Mouse (Mus musculus) embryo, embryonic 11.5 days (tissue): Measurements from ENCODE around the gene Dnmt3a.

Experiments used
- DNase-seq: peaks from one replicate; pipeline ENCODE4 v3.0.0-alpha.2; 2012; ENCODE audit warnings: low read depth, low spot score

The Dnmt3a gene

GRCm38 (mm10) chr12:3805852-3806251 is at the start of gene Dnmt3a:
Gene Dnmt3a (plus strand): TSS chr12:3806007.
- no peak for DNase-seq

DNA sequence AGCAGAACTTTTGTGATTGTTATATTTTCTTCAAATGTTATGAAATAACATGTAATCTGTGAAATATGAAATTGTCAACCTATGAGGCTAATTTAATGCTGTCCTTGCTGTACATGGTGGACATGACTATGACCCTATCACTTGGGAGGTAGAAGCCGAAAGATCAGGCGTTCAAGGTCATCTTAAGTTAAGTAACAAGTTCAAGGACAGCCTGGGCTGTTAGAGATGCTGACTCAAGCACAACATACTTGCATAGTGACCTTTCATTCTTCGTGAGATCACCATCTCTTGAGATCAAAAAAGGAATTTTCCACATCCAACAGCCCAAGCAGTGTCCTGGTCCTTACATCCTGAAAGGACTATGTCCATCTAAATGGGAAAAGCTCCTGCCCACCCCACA is 49.6 kb upstream of the Dnmt3a start:
- DNase-seq = no peak

DNA sequence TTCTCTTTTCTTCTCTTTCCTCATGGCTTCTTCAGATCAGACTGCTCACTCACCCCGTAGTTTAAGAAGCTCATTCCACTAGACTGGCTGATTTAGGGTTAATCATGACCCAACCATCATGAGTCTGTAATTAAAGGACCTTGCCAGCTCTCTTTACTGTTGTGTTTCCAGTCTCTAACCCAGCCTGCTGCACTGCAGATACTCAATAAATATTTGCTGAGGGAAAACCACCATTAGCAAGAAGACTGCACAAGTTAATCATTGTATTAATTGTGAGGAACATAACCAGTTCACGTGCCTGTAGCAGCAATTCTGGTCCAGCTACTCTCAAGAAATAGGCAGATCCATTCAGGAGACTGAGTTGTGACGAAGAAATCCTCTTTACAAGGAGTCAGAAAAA is 47.7 kb upstream of the Dnmt3a start:
- no peak for DNase-seq

DNA sequence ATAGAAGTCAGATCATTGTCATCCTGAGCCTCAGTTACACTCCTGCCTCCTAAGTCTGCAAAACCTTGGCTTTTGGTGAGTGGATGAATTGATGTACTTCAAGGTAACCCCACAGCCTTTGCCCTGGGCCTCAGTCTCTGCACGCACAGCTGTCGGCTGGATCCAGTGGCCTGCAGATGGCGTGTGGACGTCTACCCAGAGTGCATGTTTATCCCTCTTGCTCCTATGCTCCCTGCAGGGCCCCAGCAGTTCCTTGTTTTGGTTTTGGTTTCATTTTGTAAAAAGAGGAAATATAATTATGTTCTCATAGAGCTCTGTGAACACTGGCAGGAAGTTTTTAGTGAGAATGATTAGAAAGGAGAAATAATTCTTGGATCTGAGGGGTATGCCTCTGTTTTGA is 46.4 kb upstream of the Dnmt3a start:
- no peak for DNase-seq

GRCm38 (mm10) chr12:3760876-3761590 is 44.8 kb upstream of the Dnmt3a start:
- no peak for DNase-seq

DNA sequence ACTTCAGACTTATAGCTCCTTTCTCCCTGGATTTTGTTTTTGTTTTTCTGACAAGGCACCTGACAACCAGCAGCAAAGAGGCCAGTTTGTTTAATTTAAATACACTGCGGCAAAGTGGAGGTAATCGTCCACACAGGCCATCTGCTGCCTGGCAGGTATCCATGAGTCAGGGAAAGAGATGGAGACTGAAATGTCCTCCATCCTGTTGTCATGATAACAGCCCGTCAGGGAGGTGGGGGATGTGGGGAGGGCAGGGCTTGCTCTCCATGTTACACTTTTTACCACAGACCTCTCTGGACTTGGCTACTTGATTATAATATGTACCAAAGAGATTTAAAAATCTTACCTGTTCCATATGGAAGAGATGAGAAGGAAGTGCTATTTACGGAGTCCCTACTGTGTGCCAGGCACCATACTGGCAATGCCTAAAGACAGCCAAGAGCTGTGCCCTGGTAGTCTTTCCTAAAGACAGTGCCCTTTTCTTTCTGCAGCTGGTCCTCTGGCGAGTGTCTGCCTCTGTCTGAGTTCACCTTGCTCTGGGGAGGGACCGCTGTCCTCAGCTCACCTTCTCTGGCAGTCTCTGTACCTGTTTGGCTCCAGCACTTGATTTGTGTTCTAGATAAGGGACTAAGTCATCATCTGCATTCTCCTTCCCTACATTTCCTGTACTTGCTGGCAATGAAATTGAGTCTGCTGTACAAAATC is 44.1 kb upstream of the Dnmt3a start:
- DNase-seq = no peak

- no peak for DNase-seq
Measured at GRCm38 (mm10) chr12:3764191-3764804, 41.5 kb upstream of the Dnmt3a start.

GRCm38 (mm10) chr12:3767360-3767759 is 38.4 kb upstream of the Dnmt3a start:
- no peak for DNase-seq

- no peak for DNase-seq
Measured at GRCm38 (mm10) chr12:3768391-3768790, 37.4 kb upstream of the Dnmt3a start.

DNA sequence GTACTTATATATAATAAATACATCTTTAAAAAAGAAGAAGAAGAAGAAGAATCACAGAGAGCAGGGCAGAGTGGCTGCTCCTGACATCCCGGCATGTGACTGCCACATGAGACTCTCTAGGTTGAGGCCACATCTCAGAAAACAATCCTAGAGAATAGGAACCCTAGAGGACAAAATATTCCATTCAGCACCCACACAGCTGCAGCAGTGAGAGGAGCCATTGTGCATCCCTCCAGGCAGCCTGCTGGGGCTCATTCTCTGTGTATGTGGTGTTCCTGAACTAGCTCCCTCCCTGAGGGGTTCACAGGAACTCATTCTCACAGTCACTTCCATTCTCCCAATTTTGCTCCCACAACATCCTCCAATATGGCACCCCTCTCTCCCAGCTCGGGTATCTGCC is 35.3 kb upstream of the Dnmt3a start:
- DNase-seq = no peak

- DNase-seq = no peak
Measured at GRCm38 (mm10) chr12:3771080-3771479, 34.7 kb upstream of the Dnmt3a start.

- DNase-seq = no peak
Measured at GRCm38 (mm10) chr12:3773643-3774042, 32.2 kb upstream of the Dnmt3a start.

- no peak for DNase-seq
Measured at GRCm38 (mm10) chr12:3776015-3776414, 29.8 kb upstream of the Dnmt3a start.

DNA sequence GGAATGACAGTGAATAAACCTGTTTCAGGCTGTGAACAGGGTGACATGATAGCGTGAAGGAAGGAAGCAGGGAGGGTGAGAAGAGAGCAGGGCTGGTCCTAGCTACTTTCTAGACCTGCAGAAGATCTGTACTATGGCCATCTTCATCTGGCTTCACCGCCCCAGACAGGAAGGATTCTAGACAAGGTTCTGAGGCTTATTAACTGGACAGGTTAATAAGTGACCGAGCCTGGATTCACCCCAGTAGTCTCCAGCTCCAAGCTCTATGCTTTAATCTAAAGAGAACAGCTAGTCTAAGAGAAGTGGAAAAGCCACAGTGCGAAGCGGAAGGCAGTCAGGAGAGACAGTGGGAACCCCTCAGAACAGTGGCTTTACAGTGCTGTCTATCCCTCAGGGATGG is 28.1 kb upstream of the Dnmt3a start:
- no peak for DNase-seq

GRCm38 (mm10) chr12:3778286-3778685 is 27.5 kb upstream of the Dnmt3a start:
- no peak for DNase-seq

GRCm38 (mm10) chr12:3779639-3780038 is 26.2 kb upstream of the Dnmt3a start:
- no peak for DNase-seq

- no peak for DNase-seq
Measured at GRCm38 (mm10) chr12:3780405-3780891, 25.4 kb upstream of the Dnmt3a start.

DNA sequence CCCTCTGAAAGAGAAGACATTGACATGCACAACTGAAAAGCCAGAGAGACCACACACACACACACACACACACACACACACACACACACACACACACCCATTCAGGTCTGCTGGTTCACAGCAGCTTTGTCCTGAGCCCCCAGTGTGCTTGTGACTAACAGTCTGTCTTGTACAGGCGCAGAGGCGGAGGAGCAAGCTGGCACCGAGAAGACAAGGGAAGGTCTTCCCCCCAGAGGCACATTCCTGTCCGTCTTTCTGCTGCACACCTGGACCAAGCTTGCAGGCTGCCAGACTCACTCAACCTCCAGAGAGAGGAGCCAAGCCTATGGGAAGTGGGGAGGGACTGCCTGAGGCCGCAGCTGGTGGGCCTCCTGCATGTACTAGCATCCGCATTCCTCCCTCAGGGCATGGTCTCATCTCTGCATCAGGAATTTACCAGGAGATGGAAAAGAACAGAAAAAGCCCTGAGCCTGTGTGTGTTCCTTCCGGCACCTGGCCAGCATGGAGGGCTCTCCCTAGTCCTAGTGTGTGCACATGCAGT is 24.8 kb upstream of the Dnmt3a start:
- peak; percentile 46 for DNase-seq

DNA sequence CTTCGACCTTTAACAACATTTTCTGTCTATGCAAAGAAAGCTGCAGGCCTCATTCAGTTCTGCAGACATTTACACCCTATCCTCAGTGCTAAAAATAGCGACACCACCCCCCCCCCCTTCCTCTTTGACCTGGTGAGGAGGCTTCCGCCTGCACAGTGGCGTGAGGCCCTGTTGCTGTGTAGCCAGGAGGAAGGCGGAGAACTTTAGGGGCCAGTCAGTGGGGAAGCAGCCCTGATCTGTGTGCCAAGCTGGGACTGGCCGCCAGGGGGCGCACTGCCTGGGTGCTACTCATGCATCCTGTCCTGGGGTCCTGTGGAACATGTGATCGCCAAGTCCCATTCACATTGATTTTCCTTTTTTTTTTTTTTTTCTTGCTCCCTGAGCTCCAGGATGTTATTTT is 24.3 kb upstream of the Dnmt3a start:
- DNase-seq = peak; percentile 71

DNA sequence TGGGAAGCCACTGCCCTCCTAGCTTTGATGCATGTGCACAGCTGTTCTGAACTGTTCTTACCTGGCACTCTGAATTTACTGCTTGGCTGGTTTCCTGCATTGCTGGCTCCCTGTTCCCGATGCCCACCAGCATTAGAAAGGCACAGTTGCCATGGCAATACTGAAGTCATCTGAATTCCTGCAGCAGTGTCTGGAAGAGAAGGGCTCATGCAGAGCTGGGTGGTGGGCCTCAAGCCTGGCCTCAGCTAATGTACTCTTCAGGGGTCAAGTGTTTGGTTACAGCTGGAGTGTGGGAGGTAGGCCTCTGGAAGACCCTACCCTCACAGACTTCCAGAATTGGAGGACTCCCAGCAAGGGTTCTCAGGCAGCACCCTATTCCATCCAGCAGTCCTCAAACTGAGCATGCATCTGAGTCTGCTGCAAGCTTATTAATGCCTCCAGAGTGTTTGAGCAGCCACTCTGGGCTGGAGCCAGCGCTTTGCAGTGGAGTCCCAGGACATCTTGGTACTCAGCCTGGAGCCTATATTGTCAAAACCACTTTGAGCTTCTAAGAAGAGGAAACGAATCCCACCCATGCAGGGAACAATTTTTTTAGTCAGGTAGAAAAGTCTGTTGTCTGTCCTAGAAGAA is 22.5 kb upstream of the Dnmt3a start:
- DNase-seq = no peak

GRCm38 (mm10) chr12:3784258-3784657 is 21.5 kb upstream of the Dnmt3a start:
- no peak for DNase-seq

DNA sequence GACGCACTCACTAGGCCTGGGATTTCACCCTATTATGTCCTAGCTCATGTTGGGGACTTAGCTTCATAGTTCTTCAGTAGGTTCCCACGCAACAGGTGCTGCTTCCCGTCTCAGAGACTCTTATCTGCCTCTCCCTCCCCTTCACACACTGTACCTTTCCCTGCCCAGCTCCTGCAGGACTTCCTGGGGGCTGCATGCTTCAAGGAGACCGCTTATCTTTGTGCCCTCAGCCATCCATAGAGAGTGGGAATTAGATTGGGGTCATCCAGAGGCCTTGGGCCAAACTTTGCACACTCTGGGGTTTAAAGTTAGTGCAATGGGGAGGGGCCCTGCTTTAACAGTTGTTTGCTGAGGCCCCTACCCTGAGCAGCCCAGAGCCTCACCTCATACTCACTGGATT is 21.1 kb upstream of the Dnmt3a start:
- DNase-seq = no peak
